Mouse (Mus musculus) E14TG2a.4 (cell line): Measurements from ENCODE around the gene Mbnl1.

Experiments used
- CTCF ChIP-seq: conservative IDR thresholded peaks from 2 replicates; pipeline ENCODE4 v1.5.1; 2014; ENCODE audit warnings: low read length
- NANOG ChIP-seq: IDR thresholded peaks from 2 replicates; pipeline ENCODE4 v1.6.1; 2014; ENCODE audit warnings: borderline replicate concordance, low read length, mixed read lengths
- POU5F1 ChIP-seq: IDR thresholded peaks from 2 replicates; pipeline ENCODE4 v1.6.1; 2014; ENCODE audit warnings: low read length, borderline replicate concordance

GRCm38 (mm10) chr3:60576366-60577046, 103.9 kb downstream of the Mbnl1 start:
- TF ChIP-seq CTCF = no peak
- no peak for TF ChIP-seq POU5F1
- TF ChIP-seq NANOG = no peak
